Mouse (Mus musculus) small intestine, adult 2 months (tissue): ENCODE results near the gene Hnrnpd. TPM values are rescaled to one million over a fixed set of nuclear protein-coding genes. Genes with fewer than 3 reads are reported as not detected.

Experiments
- H3K27ac ChIP-seq: fragments of 200-500 bp; 2 replicates; pipeline ENCODE4 v1.5.1; 2012; ENCODE audit warnings: low read depth, low read length, control low read depth, inconsistent platforms; ENCODE audit not compliant: insufficient read depth
- H3K27me3 ChIP-seq: fragments of 200-500 bp; 2 replicates; pipeline ENCODE4 v1.6.1; 2012; ENCODE audit warnings: mild to moderate bottlenecking, moderate library complexity, low read length, inconsistent platforms; ENCODE audit not compliant: control insufficient read depth, insufficient read depth
- H3K36me3 ChIP-seq: fragments of 200-500 bp; 2 replicates; pipeline ENCODE4 v1.6.1; 2012; ENCODE audit warnings: mild to moderate bottlenecking, low read length, control low read depth, inconsistent platforms; ENCODE audit not compliant: control insufficient read depth, insufficient read depth
- H3K4me1 ChIP-seq: fragments of 200-500 bp; 2 replicates; pipeline ENCODE4 v1.6.1; 2012; ENCODE audit warnings: low read length, inconsistent platforms, mixed read lengths; ENCODE audit not compliant: control insufficient read depth, insufficient read depth, insufficient read length
- H3K4me3 ChIP-seq: fragments of 200-500 bp; 2 replicates; pipeline ENCODE4 v1.5.1; 2012; ENCODE audit warnings: low read depth, mild to moderate bottlenecking, control low read depth, inconsistent platforms, low read length, moderate library complexity
- CTCF ChIP-seq: fragments of 200-500 bp; IDR thresholded peaks from 2 replicates; pipeline ENCODE4 v1.5.1; 2012; ENCODE audit warnings: low read depth, mild to moderate bottlenecking, control low read depth, inconsistent platforms, low read length, moderate library complexity, mixed read lengths; ENCODE audit not compliant: insufficient replicate concordance, insufficient read length; ENCODE audit errors: extremely low read depth
- POLR2A ChIP-seq: fragments of 200-500 bp; IDR thresholded peaks from 2 replicates; pipeline ENCODE4 v1.6.1; 2012; ENCODE audit warnings: low read depth, mild to moderate bottlenecking, control low read depth, inconsistent platforms, low read length, moderate library complexity
- WGBS: fragments of 180-500 bp; shearing (Covaris S2); methylation state at CpG from one replicate; pipeline ENCODE4 v1.1.7; 2018; 5-methylcytosine and 5-hydroxymethylcytosine counted together
- polyA plus RNA-seq: library from polyadenylated mRNA; depleted of rRNA; stranded (reverse); fragments of >200 nt; gene quantifications from 2 replicates; pipeline ENCODE4 v1.2.3, GENCODE M21; 2012

Hnrnpd gene
- polyA plus RNA-seq, 1 experiment: 79.4 TPM

DNA sequence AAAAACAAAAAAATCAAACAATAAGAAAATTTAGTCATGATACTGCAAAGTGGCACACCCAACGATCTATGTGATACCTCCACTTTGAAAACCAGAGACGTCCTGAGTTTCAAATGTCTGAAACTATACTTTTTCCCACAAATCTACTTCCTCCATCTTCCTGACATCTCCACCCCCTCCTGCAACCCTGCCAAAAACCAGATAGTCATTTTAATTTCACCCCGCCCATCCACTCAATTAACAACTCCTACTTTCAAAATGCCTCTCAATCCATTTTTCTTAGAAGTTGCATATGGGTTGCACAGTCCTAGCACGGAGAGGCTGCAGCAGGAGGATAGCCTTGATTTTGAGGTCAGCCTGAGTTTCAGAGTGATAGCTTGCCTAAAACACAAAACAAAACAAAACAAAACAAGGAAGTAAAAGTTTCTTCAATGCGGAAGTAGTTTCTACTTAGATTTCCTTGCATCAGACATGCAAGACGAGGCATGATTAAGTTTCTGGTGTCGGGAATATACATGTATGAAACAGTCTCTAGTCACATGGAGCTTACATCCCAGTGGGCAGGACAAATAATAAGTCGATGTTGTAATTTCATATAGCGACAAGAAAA, 4.8 kb upstream of the Hnrnpd start:
- H3K27ac ChIP-seq: no peak overlapping the region
- no peaks in the 10 kb centered on the region for H3K4me1 ChIP-seq
- H3K27me3 ChIP-seq: no peaks in the 10 kb centered on the region
- no peak overlapping the region for H3K4me3 ChIP-seq
- H3K36me3 ChIP-seq: no peaks in the 10 kb centered on the region
- TF ChIP-seq POLR2A (no peak), CTCF (no peak)
- 69% methylated on average over 9 of the region's 9 CpGs for WGBS

DNA sequence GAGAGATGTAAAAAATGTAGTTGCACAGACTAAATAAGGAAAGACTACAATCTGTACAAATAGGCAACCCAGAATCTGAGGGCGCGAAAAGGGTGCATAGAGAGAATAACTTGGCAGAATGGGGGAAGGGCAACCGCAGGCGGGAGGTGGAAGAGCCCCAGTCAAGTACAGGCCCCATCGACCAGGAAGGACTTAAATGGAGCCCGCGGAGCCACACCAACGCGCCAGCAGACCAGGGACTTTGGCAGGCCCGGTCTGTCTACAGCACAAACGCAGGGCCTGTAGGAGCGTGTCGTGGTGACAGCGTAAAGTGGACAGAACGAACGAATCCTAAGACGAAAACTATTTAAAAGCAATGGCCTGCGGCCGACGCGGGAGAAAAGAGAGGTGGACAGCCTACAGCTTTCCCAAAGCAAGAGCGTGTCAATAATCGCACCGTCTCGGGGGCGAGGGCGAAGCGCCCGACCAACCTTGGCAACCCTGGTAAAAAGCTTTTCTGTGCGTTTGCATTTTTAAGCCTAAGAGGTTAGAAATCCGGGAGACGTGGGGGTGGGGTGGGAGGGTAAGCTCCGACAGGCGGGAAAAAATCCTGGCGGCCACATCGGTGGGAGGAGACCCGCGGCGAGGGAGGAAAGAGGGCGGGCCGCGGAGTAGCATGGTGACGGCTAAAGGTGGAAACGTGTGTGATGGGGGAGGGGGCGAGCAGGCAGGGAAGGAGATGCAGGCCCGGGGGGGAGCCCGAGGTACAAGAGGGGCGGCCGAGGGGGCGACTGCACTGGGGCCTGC, 1.0 kb downstream of the Hnrnpd start:
- Histone ChIP-seq H3K4me1 (peaks cover 8% of the 10 kb centered on the region; the same call in 1 of the 2 replicates), H3K4me3 (peak overlapping the region; percentile 86), H3K36me3 (peaks cover 3% of the 10 kb centered on the region), H3K27me3 (no peaks in the 10 kb centered on the region), H3K27ac (peak overlapping the region; percentile 71)
- TF ChIP-seq POLR2A (peak; percentile 25; the same call in 1 of the 2 replicates), CTCF (no peak)
- 1% methylated on average over 48 of the region's 50 CpGs for WGBS

DNA sequence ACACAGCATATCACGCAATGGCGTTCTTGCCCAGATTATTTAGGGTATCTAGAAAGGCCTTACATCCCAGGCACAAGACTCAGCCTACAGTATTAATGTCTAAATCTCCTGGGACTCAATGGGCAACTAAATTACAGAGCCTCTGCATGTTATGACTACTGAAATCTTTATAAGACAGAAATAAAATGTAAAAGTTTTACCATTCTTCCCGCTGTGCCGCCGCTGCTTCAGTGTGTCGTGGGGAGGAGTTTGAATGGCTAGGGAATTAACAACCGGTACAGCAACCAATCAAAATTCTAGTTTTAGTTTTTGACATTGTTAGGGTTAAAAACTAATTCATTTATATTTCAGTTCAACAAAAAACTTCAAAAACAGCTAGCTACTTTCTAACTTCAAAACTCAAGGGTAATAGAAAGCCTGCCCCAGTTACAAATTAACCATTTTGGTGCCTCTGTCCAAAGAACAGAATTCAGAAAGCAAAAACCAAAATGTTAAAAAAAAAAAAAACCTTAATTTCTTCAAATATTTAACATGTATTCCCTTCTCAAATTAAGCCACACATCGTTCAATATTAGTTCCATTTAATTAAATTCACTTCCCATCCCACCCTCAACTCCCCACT, 2.3 kb downstream of the Hnrnpd start:
- Histone ChIP-seq H3K27me3 (no peaks in the 10 kb centered on the region), H3K4me3 (no peak overlapping the region), H3K27ac (no peak overlapping the region), H3K4me1 (peaks cover 8% of the 10 kb centered on the region; the same call in 1 of the 2 replicates), H3K36me3 (peaks cover 5% of the 10 kb centered on the region)
- 1% methylated on average over 8 of the region's 8 CpGs for WGBS
- TF ChIP-seq POLR2A (no peak), CTCF (no peak)

DNA sequence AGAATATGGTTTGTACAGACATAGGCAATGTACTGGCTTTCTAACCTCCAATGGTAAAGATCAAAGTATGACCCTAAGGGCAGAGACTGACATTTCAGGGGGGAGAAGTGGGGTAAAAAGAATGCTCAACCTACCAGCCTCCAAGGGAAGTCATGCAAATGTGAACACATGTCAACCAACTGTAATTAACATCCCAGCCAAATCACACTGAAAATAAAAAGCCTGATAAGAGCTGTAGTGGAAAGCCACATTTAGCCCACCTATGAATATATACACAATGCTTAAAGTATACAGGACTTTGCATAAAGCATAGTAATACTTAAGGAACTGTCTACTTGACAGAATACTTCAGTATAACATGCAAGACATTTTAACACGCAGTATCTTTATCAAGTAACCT, 3.0 kb downstream of the Hnrnpd start:
- Histone ChIP-seq H3K4me3 (no peak overlapping the region), H3K36me3 (peaks cover 7% of the 10 kb centered on the region), H3K4me1 (peaks cover 8% of the 10 kb centered on the region; the same call in 1 of the 2 replicates), H3K27me3 (no peaks in the 10 kb centered on the region), H3K27ac (no peak overlapping the region)
- WGBS: 9% methylated on average over 1 of the region's 1 CpGs
- TF ChIP-seq CTCF (no peak), POLR2A (no peak)

DNA sequence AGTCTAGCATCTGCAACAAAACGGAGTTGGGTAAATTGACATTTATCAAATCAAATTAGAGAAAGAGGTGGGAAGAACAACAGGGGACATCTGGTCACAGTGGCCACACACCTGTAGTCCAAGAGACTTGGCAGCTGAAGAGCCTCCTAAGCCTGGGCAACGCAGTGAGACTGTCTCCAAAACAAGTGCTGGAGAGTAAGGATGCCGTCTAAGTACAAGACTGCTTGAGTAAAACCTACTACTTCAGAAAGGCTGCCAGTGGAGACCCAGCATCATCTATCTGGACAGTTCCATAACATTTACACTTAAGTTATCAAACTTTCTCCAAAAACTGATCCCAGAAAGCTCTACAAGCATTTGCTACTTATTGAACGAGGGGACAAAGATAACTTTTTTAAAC, 3.7 kb downstream of the Hnrnpd start:
- Histone ChIP-seq H3K4me3 (no peak overlapping the region), H3K36me3 (peaks cover 7% of the 10 kb centered on the region), H3K4me1 (peaks cover 8% of the 10 kb centered on the region; the same call in 1 of the 2 replicates), H3K27ac (no peak overlapping the region), H3K27me3 (no peaks in the 10 kb centered on the region)
- TF ChIP-seq CTCF (no peak), POLR2A (no peak)
- 11% methylated on average over 4 of the region's 4 CpGs for WGBS

DNA sequence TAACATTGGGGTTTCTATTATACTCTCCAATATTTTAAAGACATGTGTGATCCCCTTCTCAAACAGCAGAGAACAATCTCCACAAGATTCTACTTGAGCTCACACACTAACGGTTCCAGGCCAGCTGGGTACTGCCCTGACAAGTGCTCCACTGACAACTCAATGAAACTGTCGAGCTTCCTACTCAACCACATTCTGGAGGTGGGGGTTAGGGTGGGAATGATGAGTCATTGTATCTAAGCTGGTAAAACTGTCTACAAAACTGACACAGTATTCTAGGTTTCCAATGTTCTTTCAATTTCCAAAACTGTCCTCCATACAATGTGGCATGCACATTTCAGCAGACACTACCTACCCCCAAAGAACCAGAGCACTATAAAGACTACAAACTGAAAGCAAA, 4.8 kb downstream of the Hnrnpd start:
- Histone ChIP-seq H3K4me1 (peaks cover 11% of the 10 kb centered on the region; the same call in 1 of the 2 replicates), H3K36me3 (peaks cover 10% of the 10 kb centered on the region), H3K27me3 (no peaks in the 10 kb centered on the region), H3K4me3 (no peak overlapping the region), H3K27ac (no peak overlapping the region)
- no peak for TF ChIP-seq POLR2A
- no peak for TF ChIP-seq CTCF
- 4% methylated on average over 2 of the region's 2 CpGs for WGBS

DNA sequence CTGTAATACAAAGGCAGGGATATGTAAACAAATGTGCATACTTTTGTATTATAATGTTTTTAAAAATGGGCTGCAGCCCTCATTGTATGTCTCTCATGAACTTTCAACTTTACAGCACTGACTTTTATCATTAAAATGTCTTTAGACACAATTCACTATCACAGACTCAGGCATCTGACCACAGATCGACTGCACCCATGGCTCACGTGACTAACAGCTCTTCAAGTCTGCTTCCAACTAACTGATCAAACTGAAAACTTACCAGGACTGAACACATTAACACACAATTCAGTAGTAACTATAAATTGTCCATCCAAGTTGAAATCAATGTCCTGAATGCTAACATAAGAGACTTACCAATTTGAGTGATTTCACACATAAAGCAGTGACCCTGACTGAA, 18.8 kb downstream of the Hnrnpd start:
- H3K4me1 ChIP-seq: no peaks in the 10 kb centered on the region
- TF ChIP-seq POLR2A: no peak
- TF ChIP-seq CTCF: no peak
- 50% methylated on average over 2 of the region's 2 CpGs for WGBS
- peaks cover 34% of the 10 kb centered on the region for H3K36me3 ChIP-seq
- H3K27ac ChIP-seq: no peak overlapping the region
- no peaks in the 10 kb centered on the region for H3K27me3 ChIP-seq
- no peak overlapping the region for H3K4me3 ChIP-seq
